Mouse (Mus musculus): ENCODE measurements around the gene Zfp319.
A peak's percentile ranks its signal among the peaks of the same experiment; 100 is the strongest.

The Zfp319 gene

DNA sequence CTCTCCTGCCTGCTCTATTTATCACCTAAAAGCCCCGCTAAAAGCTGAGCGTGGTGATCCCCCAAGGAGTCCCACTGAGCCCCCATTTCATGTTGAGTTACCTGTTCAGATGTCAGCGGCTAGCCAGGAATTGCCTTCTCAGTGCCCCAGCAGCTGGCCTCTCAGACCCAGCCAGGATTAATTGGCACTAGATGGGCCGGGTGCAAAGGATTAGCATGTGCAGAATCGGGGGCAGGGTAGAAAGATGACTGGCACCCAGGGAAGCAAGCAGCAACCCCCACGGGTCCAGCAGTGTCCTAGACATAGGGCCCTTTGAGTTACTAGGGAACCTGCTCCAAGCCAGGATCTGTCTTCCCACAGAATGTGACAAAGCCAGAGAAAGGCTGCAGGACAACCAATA lies 25.3 kb downstream of the Zfp319 start, which contains the start of gene Cngb1:
Cngb1 (minus strand) TSS at position 155 of the 400 bp plus-strand sequence.
- no peak for DNase-seq

DNA sequence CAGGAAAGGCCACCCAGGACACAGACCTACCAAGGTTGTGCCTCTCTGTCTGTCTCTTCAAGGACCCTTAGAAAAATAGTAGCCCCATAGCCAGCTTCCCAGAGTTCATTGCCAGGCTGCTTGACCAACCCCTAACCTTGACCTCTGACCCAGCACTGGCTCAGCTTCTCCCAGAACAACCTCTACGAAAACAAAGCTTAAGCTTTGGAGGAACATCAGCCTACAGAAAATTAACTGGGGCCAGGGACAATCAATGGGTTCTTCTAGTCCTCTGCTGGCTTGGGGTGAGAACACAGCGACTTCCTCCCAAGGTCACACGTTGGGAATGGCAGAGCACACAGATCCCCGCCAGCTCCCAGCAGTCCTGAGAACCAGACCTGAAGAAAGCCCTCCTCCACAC lies 26.2 kb downstream of the Zfp319 start:
- DNase-seq: no peak

DNA sequence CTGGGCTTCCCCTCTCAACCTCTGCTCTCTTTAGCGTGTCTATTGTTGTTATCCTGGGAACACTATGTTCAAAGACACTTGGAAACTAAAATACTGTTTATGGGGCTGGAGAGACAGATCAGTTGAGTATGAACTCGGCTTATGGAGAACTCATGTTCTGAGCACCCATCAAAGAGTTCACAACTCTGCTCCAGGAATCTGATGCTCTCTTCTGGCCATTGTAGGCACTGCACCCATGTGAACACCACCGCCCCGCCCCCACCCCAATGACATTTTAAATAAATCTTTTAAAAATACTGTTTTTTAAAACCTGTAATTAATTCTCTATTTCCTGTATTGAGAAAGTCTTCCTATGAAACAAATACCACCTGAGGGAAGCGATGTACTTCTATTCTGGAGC lies 29.3 kb downstream of the Zfp319 start:
- DNase-seq: peak; percentile 33 to 42

DNA sequence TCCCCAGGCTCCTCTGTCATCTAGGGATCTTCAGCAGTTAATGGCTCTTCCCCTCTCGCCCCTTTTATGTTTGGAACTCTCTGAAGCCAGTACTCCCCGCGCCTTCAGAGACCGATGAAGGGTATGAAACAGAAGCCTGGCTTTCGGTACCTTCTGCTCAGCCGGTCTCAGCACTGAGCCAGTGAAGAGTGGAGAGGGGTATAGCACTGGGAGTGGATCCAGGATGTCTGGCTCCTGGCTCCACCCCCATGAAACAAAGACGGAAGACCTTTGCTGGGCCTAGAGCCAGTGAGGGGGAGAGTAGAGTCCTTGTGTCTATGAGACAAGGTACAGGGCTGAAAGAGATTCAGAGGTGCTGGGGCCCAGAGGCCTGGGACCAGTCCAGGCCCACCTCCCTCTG lies 37.9 kb downstream of the Zfp319 start:
- no peak for DNase-seq

DNA sequence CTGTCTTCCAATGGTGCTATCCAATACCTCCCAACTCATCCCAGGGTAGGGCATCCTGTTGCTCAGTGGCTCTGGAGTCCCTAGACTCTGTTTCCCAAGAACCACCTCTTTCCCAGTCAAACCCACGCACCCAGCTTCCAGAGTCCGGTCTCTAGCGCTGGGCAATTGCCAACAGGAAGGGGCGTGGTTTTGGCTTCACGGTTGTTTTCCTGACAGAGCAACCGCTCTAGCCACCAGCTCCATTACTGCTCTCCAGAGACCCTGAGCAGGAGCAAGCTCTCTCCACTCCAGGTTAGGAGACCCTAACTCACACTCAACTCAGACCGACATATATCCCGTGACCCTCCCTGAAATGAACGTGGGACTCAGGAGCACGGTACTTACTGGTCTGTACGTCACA lies 38.6 kb downstream of the Zfp319 start:
- DNase-seq: no peak

DNA sequence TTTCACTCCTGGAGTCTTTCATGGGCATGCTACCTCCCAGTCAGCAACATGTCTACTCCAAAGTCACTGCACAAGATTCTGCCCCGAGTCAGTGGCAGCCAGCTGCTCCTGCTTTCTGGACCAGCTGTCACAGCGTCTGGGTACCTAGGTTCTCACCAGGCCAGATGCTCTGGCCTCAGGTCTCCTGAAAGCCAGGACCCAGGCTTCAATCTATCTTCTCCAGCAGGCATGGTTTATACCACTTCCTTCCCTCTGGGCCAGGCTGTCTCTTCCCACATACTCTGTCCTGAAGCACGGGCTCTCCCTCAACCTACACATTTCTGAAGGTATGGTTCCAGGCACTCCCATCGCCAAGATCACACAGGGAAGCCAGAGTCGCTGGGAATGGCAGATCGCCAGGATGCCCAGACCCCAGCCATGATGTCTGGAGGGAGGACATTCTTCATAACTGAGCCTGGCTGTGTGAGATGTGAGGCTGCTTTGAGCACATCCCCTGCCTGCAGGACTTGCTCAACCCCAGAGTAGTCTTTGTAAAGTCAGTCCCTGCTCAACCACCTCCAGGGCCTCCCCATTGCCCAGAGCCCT lies 42.6 kb downstream of the Zfp319 start:
- no peak for DNase-seq

DNA sequence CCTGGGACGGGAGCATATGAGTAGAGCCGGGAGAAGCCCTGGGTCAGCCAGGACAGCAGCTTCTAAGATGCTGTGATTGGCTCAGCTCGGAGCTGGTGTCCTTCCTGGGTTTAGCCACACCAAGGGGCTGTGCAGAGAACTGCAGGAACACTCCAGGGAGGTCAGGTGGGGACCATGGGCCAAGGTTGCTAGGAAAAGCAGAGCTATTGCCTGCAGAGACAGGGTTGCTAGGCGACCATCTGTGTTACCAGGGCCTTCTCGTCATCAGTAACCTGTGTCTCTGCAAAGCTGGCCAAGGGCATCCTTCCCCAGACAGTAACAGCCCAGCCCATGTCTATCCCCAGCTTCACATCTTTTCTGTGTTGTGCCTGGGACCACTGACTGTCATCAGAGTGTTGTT lies 50.3 kb downstream of the Zfp319 start:
- no peak for DNase-seq
